Mouse (Mus musculus): ENCODE results near the gene Dab2ip. TPM values are rescaled to one million over a fixed set of nuclear protein-coding genes. Genes with fewer than 3 reads are reported as not detected.

The Dab2ip gene
- polyA plus RNA-seq, 1 experiment from 2014 or later, result 61.2 TPM

GRCm38 (mm10) chr2:35549191-35549590 is 8.9 kb upstream of the Dab2ip start:
- peaks cover 6% of the 10 kb centered on the region for H3K4me1 ChIP-seq (ENCODE audit: control insufficient read depth, insufficient read depth, low read length)
- WGBS, result 53% methylated on average over 4 of the region's 4 CpGs
- no peak overlapping the region for H3K9ac ChIP-seq (ENCODE audit: low read length)
- H3K9me3 ChIP-seq (ENCODE audit: control insufficient read depth, low read length), result no peaks in the 10 kb centered on the region
- H3K4me3 ChIP-seq (ENCODE audit: low read depth, low read length), result no peak overlapping the region
- H3K27ac ChIP-seq (ENCODE audit: low read depth, low read length), result no peak overlapping the region
- H3K4me2 ChIP-seq (ENCODE audit: low read depth), result no peak overlapping the region
- no peaks in the 10 kb centered on the region for H3K36me3 ChIP-seq (ENCODE audit: control insufficient read depth, insufficient read depth, low read length)
- H3K27me3 ChIP-seq (ENCODE audit: control insufficient read depth, insufficient read depth, low read length), result no peaks in the 10 kb centered on the region
- no peak for DNase-seq (ENCODE audit: low spot score)
- ATAC-seq (ENCODE audit: insufficient read depth, low FRiP score, low TSS enrichment), result no peak

DNA sequence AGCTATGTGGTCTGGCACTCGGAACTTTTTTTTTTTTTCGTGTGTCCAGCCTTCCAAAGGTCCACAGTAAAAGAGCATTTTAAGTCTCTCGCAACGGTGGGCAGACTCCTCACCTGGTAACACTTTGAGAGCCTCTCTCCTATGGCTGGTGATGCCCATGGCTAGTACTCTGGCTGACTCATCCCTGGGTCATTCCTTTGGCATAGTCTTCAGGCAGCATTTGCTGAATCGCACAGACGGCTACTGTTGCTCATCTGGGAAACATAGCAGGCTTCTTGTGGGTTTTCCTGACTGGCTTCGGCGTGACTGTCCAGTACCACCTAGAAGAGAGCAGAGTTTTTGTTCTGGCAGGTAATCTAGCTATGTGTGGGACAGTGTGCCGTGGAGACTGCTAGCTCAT is 8.0 kb upstream of the Dab2ip start:
- Histone ChIP-seq H3K9me3 (ENCODE audit: control insufficient read depth, low read length) (no peaks in the 10 kb centered on the region), H3K4me3 (ENCODE audit: low read depth, low read length) (no peak overlapping the region), H3K4me2 (ENCODE audit: low read depth) (no peak overlapping the region), H3K27me3 (ENCODE audit: control insufficient read depth, insufficient read depth, low read length) (no peaks in the 10 kb centered on the region), H3K4me1 (ENCODE audit: control insufficient read depth, insufficient read depth, low read length) (peaks cover 3% of the 10 kb centered on the region), H3K27ac (ENCODE audit: low read depth, low read length) (no peak overlapping the region), H3K9ac (ENCODE audit: low read length) (no peak overlapping the region), H3K36me3 (ENCODE audit: control insufficient read depth, insufficient read depth, low read length) (no peaks in the 10 kb centered on the region)
- WGBS, result 92% methylated on average over 9 of the region's 9 CpGs
- ATAC-seq (ENCODE audit: insufficient read depth, low FRiP score, low TSS enrichment) (no peak), DNase-seq (ENCODE audit: low spot score) (no peak)

DNA sequence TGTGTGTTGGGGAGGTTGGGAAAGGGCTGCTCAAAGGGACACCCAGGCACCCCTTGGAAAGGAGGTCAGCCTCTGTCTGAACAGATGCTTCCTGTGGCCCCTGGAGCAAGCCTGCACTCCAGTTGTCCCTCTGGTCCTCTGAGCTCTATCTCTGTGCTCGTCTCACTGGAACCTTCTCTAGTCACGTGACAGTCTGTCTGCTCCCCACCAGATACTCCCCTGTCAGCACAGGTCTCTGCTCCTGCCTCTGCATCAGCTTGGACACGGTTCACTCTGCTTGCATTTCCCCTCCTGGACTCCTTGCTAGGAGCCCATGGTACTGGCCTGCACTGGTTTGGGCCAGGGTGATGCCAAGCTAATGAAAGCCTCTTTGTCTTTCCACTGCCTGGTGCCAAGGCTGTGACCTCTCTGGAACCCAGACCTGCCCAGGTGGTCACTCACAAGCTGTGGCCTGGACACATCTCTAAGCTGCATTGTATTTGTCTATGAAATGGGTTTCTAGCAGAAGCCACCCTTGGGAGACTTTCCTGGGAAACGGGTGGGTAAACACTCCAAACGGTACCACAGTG is 1.1 kb upstream of the Dab2ip start:
- no peak for ATAC-seq (ENCODE audit: insufficient read depth, low FRiP score, low TSS enrichment)
- no peaks in the 10 kb centered on the region for H3K9me3 ChIP-seq (ENCODE audit: control insufficient read depth, low read length)

GRCm38 (mm10) chr2:35558826-35559550 is 922 bp downstream of the Dab2ip start:
- ATAC-seq (ENCODE audit: insufficient read depth, low FRiP score, low TSS enrichment) (no peak), DNase-seq (ENCODE audit: low spot score) (no peak)
- H3K36me3 ChIP-seq (ENCODE audit: control insufficient read depth, insufficient read depth, low read length), result no peaks in the 10 kb centered on the region
- no peak overlapping the region for H3K4me2 ChIP-seq (ENCODE audit: low read depth)
- H3K4me1 ChIP-seq (ENCODE audit: control insufficient read depth, insufficient read depth, low read length), result peaks cover 14% of the 10 kb centered on the region
- no peaks in the 10 kb centered on the region for H3K9me3 ChIP-seq (ENCODE audit: control insufficient read depth, low read length)
- 76% methylated on average over 4 of the region's 4 CpGs for WGBS
- no peak overlapping the region for H3K9ac ChIP-seq (ENCODE audit: low read length)
- no peaks in the 10 kb centered on the region for H3K27me3 ChIP-seq (ENCODE audit: control insufficient read depth, insufficient read depth, low read length)
- peak overlapping the region; percentile 14; the same call in 1 of the 2 replicates for H3K27ac ChIP-seq (ENCODE audit: low read depth, low read length)
- no peak overlapping the region for H3K4me3 ChIP-seq (ENCODE audit: low read depth, low read length)

More for the DNA sequence above, 1.1 kb upstream of the Dab2ip start:
- WGBS, result 70% methylated on average over 5 of the region's 5 CpGs
- Histone ChIP-seq H3K4me3 (ENCODE audit: low read depth, low read length) (no peak overlapping the region), H3K4me1 (ENCODE audit: control insufficient read depth, insufficient read depth, low read length) (peaks cover 14% of the 10 kb centered on the region), H3K9ac (ENCODE audit: low read length) (no peak overlapping the region), H3K27me3 (ENCODE audit: control insufficient read depth, insufficient read depth, low read length) (no peaks in the 10 kb centered on the region), H3K4me2 (ENCODE audit: low read depth) (no peak overlapping the region), H3K27ac (ENCODE audit: low read depth, low read length) (no peak overlapping the region), H3K36me3 (ENCODE audit: control insufficient read depth, insufficient read depth, low read length) (no peaks in the 10 kb centered on the region)
- DNase-seq (ENCODE audit: low spot score), result no peak

DNA sequence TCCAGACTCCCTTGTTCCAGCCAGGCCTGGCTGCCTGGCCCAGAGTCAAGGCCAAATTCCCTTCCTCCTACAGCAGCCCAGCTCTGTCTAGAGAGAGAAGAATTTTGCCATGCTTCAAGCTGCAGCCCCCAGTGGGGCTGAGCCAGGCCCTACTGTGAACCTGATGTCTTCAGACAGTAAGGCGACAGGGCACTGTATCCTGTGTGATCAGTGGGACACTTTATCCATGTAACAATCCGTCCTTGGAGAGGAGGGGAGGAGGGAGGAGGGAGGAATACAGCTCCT is 1.4 kb downstream of the Dab2ip start:
- no peak overlapping the region for H3K4me3 ChIP-seq (ENCODE audit: low read depth, low read length)
- no peaks in the 10 kb centered on the region for H3K9me3 ChIP-seq (ENCODE audit: control insufficient read depth, low read length)
- H3K36me3 ChIP-seq (ENCODE audit: control insufficient read depth, insufficient read depth, low read length), result no peaks in the 10 kb centered on the region
- DNase-seq (ENCODE audit: low spot score), result no peak
- no peak overlapping the region; the same call in 1 of the 2 replicates for H3K27ac ChIP-seq (ENCODE audit: low read depth, low read length)
- H3K4me2 ChIP-seq (ENCODE audit: low read depth), result no peak overlapping the region
- H3K4me1 ChIP-seq (ENCODE audit: control insufficient read depth, insufficient read depth, low read length), result peaks cover 14% of the 10 kb centered on the region
- no peak overlapping the region for H3K9ac ChIP-seq (ENCODE audit: low read length)
- no peaks in the 10 kb centered on the region for H3K27me3 ChIP-seq (ENCODE audit: control insufficient read depth, insufficient read depth, low read length)
- WGBS, result 71% methylated on average over 2 of the region's 2 CpGs
- ATAC-seq (ENCODE audit: insufficient read depth, low FRiP score, low TSS enrichment), result no peak

DNA sequence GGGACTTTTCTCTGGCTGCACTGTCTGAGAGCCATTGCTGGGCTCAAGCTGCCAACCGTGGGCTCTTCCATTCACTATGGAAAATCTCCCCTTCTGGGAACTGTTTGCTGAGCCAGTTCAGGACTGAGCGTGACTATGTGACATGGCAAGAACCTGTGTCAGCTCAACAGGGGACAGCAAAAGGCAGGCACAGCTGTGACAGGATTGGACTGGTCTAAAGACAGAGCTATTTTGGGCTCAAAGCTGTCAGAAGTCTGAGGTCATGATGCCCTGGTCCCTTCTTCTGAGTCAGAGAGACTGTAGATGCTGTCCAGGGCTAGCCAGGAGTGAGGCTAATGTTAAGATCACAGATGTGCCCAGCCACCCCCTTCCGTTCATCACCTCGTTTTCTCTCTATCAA is 5.7 kb downstream of the Dab2ip start:
- Histone ChIP-seq H3K4me1 (ENCODE audit: control insufficient read depth, insufficient read depth, low read length) (peaks cover 4% of the 10 kb centered on the region), H3K36me3 (ENCODE audit: control insufficient read depth, insufficient read depth, low read length) (no peaks in the 10 kb centered on the region), H3K9me3 (ENCODE audit: control insufficient read depth, low read length) (no peaks in the 10 kb centered on the region), H3K27me3 (ENCODE audit: control insufficient read depth, insufficient read depth, low read length) (no peaks in the 10 kb centered on the region), H3K4me2 (ENCODE audit: low read depth) (no peak overlapping the region), H3K27ac (ENCODE audit: low read depth, low read length) (no peak overlapping the region), H3K9ac (ENCODE audit: low read length) (no peak overlapping the region), H3K4me3 (ENCODE audit: low read depth, low read length) (no peak overlapping the region)
- 76% methylated on average over 4 of the region's 4 CpGs for WGBS
- ATAC-seq (ENCODE audit: insufficient read depth, low FRiP score, low TSS enrichment) (no peak), DNase-seq (ENCODE audit: low spot score) (no peak)

DNA sequence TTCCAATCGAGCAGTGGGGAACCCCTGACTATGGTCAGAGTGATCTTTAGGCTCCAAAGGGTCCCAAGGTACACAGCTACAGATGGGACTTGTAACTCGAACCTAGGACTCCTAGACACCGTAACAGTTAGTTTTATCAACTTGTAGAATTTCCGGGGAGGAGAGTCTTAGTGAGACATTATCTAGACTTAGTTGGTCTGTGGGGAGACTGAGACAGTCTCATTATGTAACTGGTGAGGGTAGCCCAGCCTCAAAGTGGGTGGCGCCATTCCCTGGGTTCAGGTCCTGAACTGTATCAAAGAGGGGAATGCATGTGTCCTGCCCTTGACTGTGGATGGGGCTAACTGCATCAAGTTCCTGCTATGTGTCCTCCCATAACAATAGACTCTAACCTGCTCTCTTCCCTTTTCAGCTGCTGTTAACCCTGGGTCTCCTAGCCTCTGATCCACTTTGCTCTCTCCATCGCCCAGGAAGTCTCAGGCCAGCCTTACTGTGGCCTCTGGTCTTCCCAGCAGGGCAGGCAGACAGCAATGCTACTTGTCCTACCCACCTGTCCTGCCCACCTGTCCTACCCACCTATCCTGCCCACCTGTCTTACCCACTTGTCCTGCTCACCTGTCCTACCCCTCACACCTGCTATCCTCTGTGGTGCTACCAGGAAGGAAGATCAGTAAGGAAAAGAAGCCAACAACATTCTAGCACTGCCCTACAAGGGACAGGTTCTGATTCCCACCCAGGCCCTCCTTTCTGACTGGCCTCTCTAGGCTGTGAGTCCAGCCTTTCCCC is 7.2 kb downstream of the Dab2ip start:
- no peaks in the 10 kb centered on the region for H3K36me3 ChIP-seq (ENCODE audit: control insufficient read depth, insufficient read depth, low read length)
- no peak overlapping the region for H3K9ac ChIP-seq (ENCODE audit: low read length)
- H3K4me3 ChIP-seq (ENCODE audit: low read depth, low read length), result no peak overlapping the region
- WGBS, result 83% methylated on average over 6 of the region's 6 CpGs
- no peak overlapping the region for H3K27ac ChIP-seq (ENCODE audit: low read depth, low read length)
- H3K9me3 ChIP-seq (ENCODE audit: control insufficient read depth, low read length), result no peaks in the 10 kb centered on the region
- DNase-seq (ENCODE audit: low spot score), result no peak
- H3K27me3 ChIP-seq (ENCODE audit: control insufficient read depth, insufficient read depth, low read length), result no peaks in the 10 kb centered on the region
- no peak overlapping the region for H3K4me2 ChIP-seq (ENCODE audit: low read depth)
- H3K4me1 ChIP-seq (ENCODE audit: control insufficient read depth, insufficient read depth, low read length), result no peaks in the 10 kb centered on the region
- ATAC-seq (ENCODE audit: insufficient read depth, low FRiP score, low TSS enrichment), result no peak

GRCm38 (mm10) chr2:35566957-35567693 is 9.1 kb downstream of the Dab2ip start:
- H3K4me2 ChIP-seq (ENCODE audit: low read depth), result no peak overlapping the region
- ATAC-seq (ENCODE audit: insufficient read depth, low FRiP score, low TSS enrichment), result no peak
- 89% methylated on average over 11 of the region's 11 CpGs for WGBS

More at GRCm38 (mm10) chr2:35566957-35567693, 9.1 kb downstream of the Dab2ip start:
- Histone ChIP-seq H3K4me1 (ENCODE audit: control insufficient read depth, insufficient read depth, low read length) (no peaks in the 10 kb centered on the region), H3K27ac (ENCODE audit: low read depth, low read length) (no peak overlapping the region), H3K4me3 (ENCODE audit: low read depth, low read length) (no peak overlapping the region), H3K27me3 (ENCODE audit: control insufficient read depth, insufficient read depth, low read length) (no peaks in the 10 kb centered on the region), H3K9ac (ENCODE audit: low read length) (no peak overlapping the region), H3K9me3 (ENCODE audit: control insufficient read depth, low read length) (no peaks in the 10 kb centered on the region), H3K36me3 (ENCODE audit: control insufficient read depth, insufficient read depth, low read length) (no peaks in the 10 kb centered on the region)
- DNase-seq (ENCODE audit: low spot score), result no peak
